Mouse (Mus musculus): ENCODE results near the gene Cbx4.

DNA sequence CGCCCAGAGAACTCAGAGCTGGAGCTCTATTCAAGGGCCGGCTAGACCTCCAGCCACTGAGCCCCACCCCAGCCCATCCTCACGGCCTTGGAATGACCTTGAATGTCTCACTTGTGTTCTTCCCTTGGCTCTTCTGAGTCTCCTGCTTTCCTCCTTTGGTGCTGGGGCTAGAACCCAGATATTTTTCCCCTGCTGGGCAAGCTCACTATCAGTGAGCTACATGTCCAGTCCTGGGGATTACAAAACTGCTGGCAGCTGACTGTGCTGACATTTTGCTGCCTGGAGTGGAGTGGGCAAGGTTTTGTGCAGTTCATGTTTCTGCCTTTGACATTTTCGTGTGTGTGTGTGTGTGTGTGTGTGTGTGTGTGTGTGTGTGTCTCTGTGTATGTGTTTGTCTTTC is 31.0 kb upstream of the Cbx4 start:
- no peak for TF ChIP-seq CTCF (IDR thresholded peaks at IDR 0.05; ENCODE audit: low read depth, low read length)
- TF ChIP-seq EP300 (IDR thresholded peaks at IDR 0.05; ENCODE audit: insufficient read depth, low read depth, low read length), result no peak
- no peak for TF ChIP-seq POLR2A (IDR thresholded peaks at IDR 0.05; ENCODE audit: insufficient read depth, low read length)

All from ES-Bruce4 (cell line).